Mouse (Mus musculus) ovary, postnatal 36 days (tissue): ENCODE measurements around the gene Ifnz.
A peak's percentile ranks its signal among the peaks of the same experiment; 100 is the strongest.
"Not testable (repeated sequence)": the region's sequence is repeated elsewhere in the genome, so short reads cannot be mapped to it uniquely, and the experiment has no call there.

Experiments used
- DNase-seq: peaks from one replicate; pipeline ENCODE4 v3.0.0; 2022; ENCODE audit warnings: low spot score, mixed read lengths

Gene Ifnz

DNA sequence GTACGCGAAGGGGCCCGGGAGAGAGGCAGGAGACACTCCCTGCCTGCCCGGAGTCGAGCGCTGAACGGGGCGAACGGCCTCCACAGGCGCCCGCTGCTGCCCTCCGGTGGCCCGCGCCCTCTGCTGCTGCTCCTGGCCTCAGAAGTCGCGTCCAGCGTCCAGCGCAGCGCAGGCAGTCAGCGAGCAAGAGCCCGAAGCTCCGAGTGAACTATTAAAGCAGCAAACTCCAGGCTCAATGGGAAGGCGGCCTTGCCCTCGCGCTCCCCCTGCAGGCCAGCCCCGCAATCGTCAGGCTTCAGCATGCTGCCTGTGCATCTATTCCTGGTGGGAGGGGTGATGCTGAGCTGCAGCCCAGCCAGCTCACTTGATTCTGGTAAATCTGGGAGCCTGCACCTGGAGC lies 3.5 kb downstream of the Ifnz start, which contains the start of gene Gm13276:
TSS of gene Gm13276 (plus strand) at position 301 of the 400 bp plus-strand sequence.
- DNase-seq = not testable (repeated sequence)

DNA sequence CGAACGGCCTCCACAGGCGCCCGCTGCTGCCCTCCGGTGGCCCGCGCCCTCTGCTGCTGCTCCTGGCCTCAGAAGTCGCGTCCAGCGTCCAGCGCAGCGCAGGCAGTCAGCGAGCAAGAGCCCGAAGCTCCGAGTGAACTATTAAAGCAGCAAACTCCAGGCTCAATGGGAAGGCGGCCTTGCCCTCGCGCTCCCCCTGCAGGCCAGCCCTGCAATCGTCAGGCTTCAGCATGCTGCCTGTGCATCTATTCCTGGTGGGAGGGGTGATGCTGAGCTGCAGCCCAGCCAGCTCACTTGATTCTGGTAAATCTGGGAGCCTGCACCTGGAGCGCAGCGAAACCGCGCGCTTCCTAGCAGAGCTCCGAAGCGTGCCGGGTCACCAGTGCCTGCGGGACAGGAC lies 6.5 kb downstream of the Ifnz start, which contains the start of gene Gm13277:
TSS of gene Gm13277 (plus strand) at position 231 of the 400 bp plus-strand sequence.
- DNase-seq = peak; percentile 62

DNA sequence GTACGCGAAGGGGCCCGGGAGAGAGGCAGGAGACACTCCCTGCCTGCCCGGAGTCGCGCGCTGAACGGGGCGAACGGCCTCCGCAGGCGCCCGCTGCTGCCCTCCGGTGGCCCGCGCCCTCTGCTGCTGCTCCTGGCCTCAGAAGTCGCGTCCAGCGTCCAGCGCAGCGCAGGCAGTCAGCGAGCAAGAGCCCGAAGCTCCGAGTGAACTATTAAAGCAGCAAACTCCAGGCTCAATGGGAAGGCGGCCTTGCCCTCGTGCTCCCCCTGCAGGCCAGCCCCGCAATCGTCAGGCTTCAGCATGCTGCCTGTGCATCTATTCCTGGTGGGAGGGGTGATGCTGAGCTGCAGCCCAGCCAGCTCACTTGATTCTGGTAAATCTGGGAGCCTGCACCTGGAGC lies 9.3 kb downstream of the Ifnz start, which contains the start of gene Gm13278:
TSS of gene Gm13278 (plus strand) at position 301 of the 400 bp plus-strand sequence.
- not testable (repeated sequence) for DNase-seq

DNA sequence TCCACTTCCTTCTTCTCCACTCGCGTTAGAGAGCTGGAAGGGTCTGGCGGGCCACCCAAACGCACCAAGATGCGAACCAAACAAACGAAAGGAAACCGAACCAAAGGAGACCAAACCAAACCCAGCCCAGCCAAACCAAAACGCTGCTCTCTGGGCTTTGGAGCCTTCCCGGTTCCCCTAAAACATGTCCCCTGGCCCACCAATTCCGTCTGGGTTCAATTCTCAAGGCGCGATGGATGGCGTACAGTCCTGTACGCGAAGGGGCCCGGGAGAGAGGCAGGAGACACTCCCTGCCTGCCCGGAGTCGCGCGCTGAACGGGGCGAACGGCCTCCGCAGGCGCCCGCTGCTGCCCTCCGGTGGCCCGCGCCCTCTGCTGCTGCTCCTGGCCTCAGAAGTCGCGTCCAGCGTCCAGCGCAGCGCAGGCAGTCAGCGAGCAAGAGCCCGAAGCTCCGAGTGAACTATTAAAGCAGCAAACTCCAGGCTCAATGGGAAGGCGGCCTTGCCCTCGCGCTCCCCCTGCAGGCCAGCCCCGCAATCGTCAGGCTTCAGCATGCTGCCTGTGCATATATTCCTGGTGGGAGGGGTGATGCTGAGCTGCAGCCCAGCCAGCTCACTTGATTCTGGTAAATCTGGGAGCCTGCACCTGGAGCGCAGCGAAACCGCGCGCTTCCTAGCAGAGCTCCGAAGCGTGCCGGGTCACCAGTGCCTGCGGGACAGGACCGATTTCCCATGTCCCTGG lies 12.2 kb downstream of the Ifnz start, which contains the start of gene Gm13275:
TSS of gene Gm13275 (plus strand) at position 552 of the 740 bp plus-strand sequence.
- DNase-seq = peak; percentile 71

DNA sequence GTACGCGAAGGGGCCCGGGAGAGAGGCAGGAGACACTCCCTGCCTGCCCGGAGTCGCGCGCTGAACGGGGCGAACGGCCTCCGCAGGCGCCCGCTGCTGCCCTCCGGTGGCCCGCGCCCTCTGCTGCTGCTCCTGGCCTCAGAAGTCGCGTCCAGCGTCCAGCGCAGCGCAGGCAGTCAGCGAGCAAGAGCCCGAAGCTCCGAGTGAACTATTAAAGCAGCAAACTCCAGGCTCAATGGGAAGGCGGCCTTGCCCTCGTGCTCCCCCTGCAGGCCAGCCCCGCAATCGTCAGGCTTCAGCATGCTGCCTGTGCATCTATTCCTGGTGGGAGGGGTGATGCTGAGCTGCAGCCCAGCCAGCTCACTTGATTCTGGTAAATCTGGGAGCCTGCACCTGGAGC lies 15.2 kb downstream of the Ifnz start, which contains the start of gene Gm13279:
TSS of gene Gm13279 (plus strand) at position 301 of the 400 bp plus-strand sequence.
- not testable (repeated sequence) for DNase-seq

DNA sequence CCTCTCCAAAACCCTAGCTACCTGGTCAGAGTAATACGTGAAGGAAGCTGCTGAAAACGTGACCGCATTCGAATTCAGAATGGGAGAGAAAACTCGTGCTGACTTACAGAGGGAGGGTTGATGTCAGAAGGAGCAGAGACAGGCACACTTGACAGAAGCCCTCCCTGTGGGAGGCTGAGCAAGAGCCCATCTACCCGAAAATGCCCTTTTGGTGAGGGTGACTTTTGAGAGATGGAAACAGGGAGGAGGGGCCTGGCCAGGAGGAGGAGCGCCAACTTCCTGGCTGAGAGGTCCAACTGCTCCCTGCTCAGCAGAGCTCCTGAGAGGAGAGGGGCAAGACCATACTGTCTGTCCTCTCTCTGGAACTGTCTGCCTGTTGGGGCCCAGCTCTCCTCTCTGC lies 17.4 kb downstream of the Ifnz start, which contains the start of gene Gm13285:
TSS of gene Gm13285 (plus strand) at position 301 of the 400 bp plus-strand sequence.
- not testable (repeated sequence) for DNase-seq

DNA sequence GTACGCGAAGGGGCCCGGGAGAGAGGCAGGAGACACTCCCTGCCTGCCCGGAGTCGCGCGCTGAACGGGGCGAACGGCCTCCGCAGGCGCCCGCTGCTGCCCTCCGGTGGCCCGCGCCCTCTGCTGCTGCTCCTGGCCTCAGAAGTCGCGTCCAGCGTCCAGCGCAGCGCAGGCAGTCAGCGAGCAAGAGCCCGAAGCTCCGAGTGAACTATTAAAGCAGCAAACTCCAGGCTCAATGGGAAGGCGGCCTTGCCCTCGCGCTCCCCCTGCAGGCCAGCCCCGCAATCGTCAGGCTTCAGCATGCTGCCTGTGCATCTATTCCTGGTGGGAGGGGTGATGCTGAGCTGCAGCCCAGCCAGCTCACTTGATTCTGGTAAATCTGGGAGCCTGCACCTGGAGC lies 21.0 kb downstream of the Ifnz start, which contains the start of gene Gm13287:
TSS of gene Gm13287 (plus strand) at position 301 of the 400 bp plus-strand sequence.
- not testable (repeated sequence) for DNase-seq

DNA sequence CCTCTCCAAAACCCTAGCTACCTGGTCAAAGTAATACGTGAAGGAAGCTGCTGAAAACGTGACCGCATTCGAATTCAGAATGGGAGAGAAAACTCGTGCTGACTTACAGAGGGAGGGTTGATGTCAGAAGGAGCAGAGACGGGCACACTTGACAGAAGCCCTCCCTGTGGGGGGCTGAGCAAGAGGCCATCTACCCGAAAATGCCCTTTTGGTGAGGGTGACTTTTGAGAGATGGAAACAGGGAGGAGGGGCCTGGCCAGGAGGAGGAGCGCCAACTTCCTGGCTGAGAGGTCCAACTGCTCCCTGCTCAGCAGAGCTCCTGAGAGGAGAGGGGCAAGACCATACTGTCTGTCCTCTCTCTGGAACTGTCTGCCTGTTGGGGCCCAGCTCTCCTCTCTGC lies 23.3 kb downstream of the Ifnz start, which contains the start of gene Gm13288:
TSS of gene Gm13288 (plus strand) at position 301 of the 400 bp plus-strand sequence.
- not testable (repeated sequence) for DNase-seq

DNA sequence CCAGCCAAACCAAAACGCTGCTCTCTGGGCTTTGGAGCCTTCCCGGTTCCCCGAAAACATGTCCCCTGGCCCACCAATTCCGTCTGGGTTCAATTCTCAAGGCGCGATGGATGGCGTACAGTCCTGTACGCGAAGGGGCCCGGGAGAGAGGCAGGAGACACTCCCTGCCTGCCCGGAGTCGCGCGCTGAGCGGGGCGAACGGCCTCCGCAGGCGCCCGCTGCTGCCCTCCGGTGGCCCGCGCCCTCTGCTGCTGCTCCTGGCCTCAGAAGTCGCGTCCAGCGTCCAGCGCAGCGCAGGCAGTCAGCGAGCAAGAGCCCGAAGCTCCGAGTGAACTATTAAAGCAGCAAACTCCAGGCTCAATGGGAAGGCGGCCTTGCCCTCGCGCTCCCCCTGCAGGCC lies 23.8 kb downstream of the Ifnz start:
- peak; percentile 49 for DNase-seq

DNA sequence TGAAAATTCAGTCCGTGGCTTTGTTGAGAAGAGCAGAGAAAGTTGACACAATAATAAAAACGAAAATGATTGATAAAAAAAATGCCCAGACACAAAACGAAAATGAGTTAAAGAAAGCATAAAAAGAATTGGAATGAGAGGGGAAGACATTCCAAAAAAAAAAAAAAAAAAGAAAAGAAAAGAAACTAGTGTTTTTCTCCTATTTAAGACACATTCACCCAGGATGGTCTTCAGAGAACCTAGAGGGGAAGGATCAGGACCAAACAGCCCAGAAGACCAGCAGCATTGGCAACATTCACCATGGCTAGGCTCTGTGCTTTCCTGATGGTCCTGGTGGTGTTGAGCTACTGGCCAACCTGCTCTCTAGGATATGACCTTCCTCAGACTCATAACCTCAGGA lies 34.0 kb downstream of the Ifnz start, which contains the start of gene Ifna7:
TSS of gene Ifna7 (plus strand) at position 301 of the 400 bp plus-strand sequence.
- no peak for DNase-seq

DNA sequence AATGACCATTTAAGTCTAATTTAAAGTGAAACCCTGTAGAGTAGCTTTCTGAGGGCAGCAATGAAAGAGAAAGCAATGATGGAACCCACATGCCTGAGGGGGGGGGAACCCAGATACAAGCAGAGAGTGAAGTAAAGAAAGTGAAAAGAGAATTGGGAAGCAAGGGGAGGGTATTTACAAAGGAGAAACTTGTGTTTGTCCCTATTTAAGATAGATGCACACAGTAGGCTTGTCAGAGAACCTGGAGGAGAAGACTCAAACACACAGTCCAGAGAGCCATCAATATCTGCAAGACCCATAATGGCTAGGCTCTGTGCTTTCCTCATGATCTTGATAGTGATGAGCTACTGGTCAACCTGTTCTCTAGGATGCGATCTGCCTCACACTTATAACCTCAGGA lies 37.7 kb downstream of the Ifnz start, which contains the start of gene Ifna11:
TSS of gene Ifna11 (plus strand) at position 301 of the 400 bp plus-strand sequence.
- no peak for DNase-seq

DNA sequence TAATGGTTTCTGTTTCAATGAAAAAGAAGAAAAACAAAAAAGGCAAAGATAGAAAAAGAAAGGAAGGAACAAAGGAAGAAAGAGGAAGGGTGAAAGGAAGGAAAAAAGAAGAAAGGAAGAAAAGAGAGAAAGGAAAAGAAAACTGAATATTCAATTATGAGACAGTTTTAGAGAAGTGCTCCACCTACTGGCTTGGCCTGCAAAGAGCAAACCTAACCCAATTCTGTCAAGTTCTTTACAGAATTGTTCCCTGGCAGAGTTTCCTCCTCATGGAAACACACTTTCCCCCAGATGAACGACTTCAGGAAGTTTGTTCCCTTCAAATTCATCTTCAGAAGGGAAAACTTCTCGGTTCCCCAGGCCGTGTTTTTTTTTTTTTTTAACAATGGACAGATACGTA lies 41.1 kb downstream of the Ifnz start:
- DNase-seq = no peak

DNA sequence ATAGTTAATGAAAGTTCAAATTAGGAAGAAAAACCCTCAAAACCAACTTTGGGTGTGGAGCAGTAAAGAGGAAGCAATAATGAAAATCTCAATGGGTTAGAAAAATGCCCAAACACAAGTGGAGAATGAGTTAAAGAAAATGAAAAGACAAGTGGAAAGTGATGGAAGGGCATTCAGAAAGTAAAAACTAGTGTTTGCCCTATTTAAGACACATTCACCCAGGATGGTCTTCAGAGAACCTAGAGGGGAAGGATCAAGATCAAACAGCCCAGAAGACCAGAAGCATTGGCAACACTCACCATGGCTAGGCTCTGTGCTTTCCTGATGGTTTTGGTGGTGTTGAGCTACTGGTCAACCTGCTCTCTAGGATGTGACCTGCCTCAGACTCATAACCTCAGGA lies 45.2 kb downstream of the Ifnz start, which contains the start of gene Ifna6:
TSS of gene Ifna6 (plus strand) at position 301 of the 400 bp plus-strand sequence.
- not testable (repeated sequence) for DNase-seq

DNA sequence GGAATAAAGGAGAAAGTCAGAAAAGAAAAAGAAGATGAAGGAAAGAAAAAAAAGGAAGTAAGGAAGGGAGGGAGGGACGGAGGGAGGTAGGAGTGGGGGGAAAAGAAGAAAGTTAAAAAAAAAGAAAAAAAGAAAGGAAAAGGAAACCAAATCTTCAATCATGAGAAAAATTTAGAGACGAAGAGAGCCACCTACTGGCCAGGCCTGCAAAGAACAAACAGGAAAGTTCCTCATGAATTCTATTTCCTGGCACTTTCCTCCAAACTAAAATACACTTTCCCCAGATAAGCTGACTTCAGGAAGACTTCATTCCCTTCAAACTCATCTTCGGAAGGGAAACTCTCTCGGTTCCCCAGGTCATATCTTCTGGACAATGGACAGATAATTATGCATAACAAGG lies 48.6 kb downstream of the Ifnz start:
- no peak for DNase-seq
